Mouse (Mus musculus): Measurements from ENCODE around the gene Ctc1. TPM values are rescaled to one million over a fixed set of nuclear protein-coding genes. Genes with fewer than 3 reads are reported as not detected.
A peak's percentile ranks its signal among the peaks of the same experiment; 100 is the strongest.
"Not testable (repeated sequence)": the region's sequence is repeated elsewhere in the genome, so short reads cannot be mapped to it uniquely, and the experiment has no call there.

The Ctc1 gene
- polyA plus RNA-seq (2016; fragmentation: Nextera tagmentation; extraction: Ambion mirVana): 82.4 and 85.6 TPM in 2 replicates

GRCm38 (mm10) chr11:69015644-69016441, at the start of gene Ctc1:
Gene Ctc1 (plus strand): TSS chr11:69015911.
- peak; percentile 94 for DNase-seq (ENCODE audit: low spot score)
- Histone ChIP-seq H3K27me3 (ENCODE audit: low read depth, poor library complexity, severe bottlenecking) (no peaks in the 10 kb centered on the region), H3K9me3 (replicated peaks) (no peaks in the 10 kb centered on the region), H3K36me3 (peaks cover 12% of the 10 kb centered on the region), H3K4me1 (peaks cover 28% of the 10 kb centered on the region), H3K27ac (replicated peaks) (peak within 1 kb of the TSS; percentile 97), H3K4me3 (peak within 1 kb of the TSS; percentile 70)
- 5% methylated on average over 38 of the region's 38 CpGs for WGBS

GRCm38 (mm10) chr11:68966554-68966953, 49.2 kb upstream of the Ctc1 start:
- no peak overlapping the region for H3K4me3 ChIP-seq
- H3K27ac ChIP-seq (replicated peaks): no peak overlapping the region
- H3K9me3 ChIP-seq (replicated peaks): no peaks in the 10 kb centered on the region
- peaks cover 21% of the 10 kb centered on the region for H3K4me1 ChIP-seq
- H3K27me3 ChIP-seq (ENCODE audit: low read depth, poor library complexity, severe bottlenecking): peaks cover 22% of the 10 kb centered on the region
- no peak for DNase-seq (ENCODE audit: low spot score)
- WGBS: 70% methylated on average over 1 of the region's 1 CpGs
- no peaks in the 10 kb centered on the region for H3K36me3 ChIP-seq

GRCm38 (mm10) chr11:68967337-68968282, 48.1 kb upstream of the Ctc1 start, which contains the start of gene Slc25a35:
Gene Slc25a35 (plus strand): TSS chr11:68968131.
- DNase-seq (ENCODE audit: low spot score): peak; percentile 91
- WGBS: 1% methylated on average over 50 of the region's 50 CpGs
- peak within 1 kb of the TSS; percentile 79 for H3K27ac ChIP-seq (replicated peaks)

GRCm38 (mm10) chr11:68968752-68969151, 47.0 kb upstream of the Ctc1 start:
- H3K36me3 ChIP-seq: no peaks in the 10 kb centered on the region
- H3K4me1 ChIP-seq: peaks cover 37% of the 10 kb centered on the region
- H3K27ac ChIP-seq (replicated peaks): no peak overlapping the region
- peaks cover 22% of the 10 kb centered on the region for H3K27me3 ChIP-seq (ENCODE audit: low read depth, poor library complexity, severe bottlenecking)
- H3K9me3 ChIP-seq (replicated peaks): no peaks in the 10 kb centered on the region
- DNase-seq (ENCODE audit: low spot score): no peak
- 81% methylated on average over 11 of the region's 11 CpGs for WGBS
- H3K4me3 ChIP-seq: peak overlapping the region; percentile 73

More at GRCm38 (mm10) chr11:68967337-68968282, 48.1 kb upstream of the Ctc1 start, which contains the start of gene Slc25a35:
- Histone ChIP-seq H3K9me3 (replicated peaks) (no peaks in the 10 kb centered on the region), H3K4me3 (peak within 1 kb of the TSS; percentile 73), H3K36me3 (no peaks in the 10 kb centered on the region), H3K4me1 (peaks cover 29% of the 10 kb centered on the region), H3K27me3 (ENCODE audit: low read depth, poor library complexity, severe bottlenecking) (peaks cover 22% of the 10 kb centered on the region)

- Histone ChIP-seq H3K27me3 (ENCODE audit: low read depth, poor library complexity, severe bottlenecking) (peaks cover 32% of the 10 kb centered on the region), H3K36me3 (no peaks in the 10 kb centered on the region), H3K9me3 (replicated peaks) (no peaks in the 10 kb centered on the region), H3K27ac (replicated peaks) (no peak overlapping the region), H3K4me3 (no peak overlapping the region), H3K4me1 (peaks cover 43% of the 10 kb centered on the region)
- WGBS: 78% methylated on average over 4 of the region's 4 CpGs
- no peak for DNase-seq (ENCODE audit: low spot score)
Observed at GRCm38 (mm10) chr11:68970232-68970631, 45.5 kb upstream of the Ctc1 start.

GRCm38 (mm10) chr11:68973250-68974058, 42.3 kb upstream of the Ctc1 start:
- WGBS: 0% methylated on average over 38 of the region's 38 CpGs
- peak overlapping the region; percentile 72 for H3K27ac ChIP-seq (replicated peaks)
- H3K36me3 ChIP-seq; H3K9me3 ChIP-seq (replicated peaks): not testable (repeated sequence)
- DNase-seq (ENCODE audit: low spot score): peak; percentile 88
- H3K4me1 ChIP-seq: peaks cover 27% of the 10 kb centered on the region
- H3K27me3 ChIP-seq (ENCODE audit: low read depth, poor library complexity, severe bottlenecking): peaks cover 19% of the 10 kb centered on the region
- peak overlapping the region; percentile 59 for H3K4me3 ChIP-seq

GRCm38 (mm10) chr11:68974059-68974450, 41.7 kb upstream of the Ctc1 start:
- H3K4me3 ChIP-seq: peak overlapping the region; percentile 59
- WGBS: 26% methylated on average over 6 of the region's 6 CpGs
- peak overlapping the region; percentile 72 for H3K27ac ChIP-seq (replicated peaks)
- peaks cover 22% of the 10 kb centered on the region for H3K4me1 ChIP-seq
- no peaks in the 10 kb centered on the region for H3K36me3 ChIP-seq
- no peak for DNase-seq (ENCODE audit: low spot score)
- no peaks in the 10 kb centered on the region for H3K9me3 ChIP-seq (replicated peaks)
- H3K27me3 ChIP-seq (ENCODE audit: low read depth, poor library complexity, severe bottlenecking): peaks cover 13% of the 10 kb centered on the region

- WGBS: 84% methylated on average over 7 of the region's 7 CpGs
- Histone ChIP-seq H3K4me3 (peak within 1 kb of the TSS; percentile 59), H3K36me3 (no peaks in the 10 kb centered on the region), H3K4me1 (peaks cover 22% of the 10 kb centered on the region), H3K27ac (replicated peaks) (peak within 1 kb of the TSS; percentile 72; the same call in 1 of the 2 replicates), H3K27me3 (ENCODE audit: low read depth, poor library complexity, severe bottlenecking) (peaks cover 10% of the 10 kb centered on the region), H3K9me3 (replicated peaks) (no peaks in the 10 kb centered on the region)
- no peak for DNase-seq (ENCODE audit: low spot score)
Observed at GRCm38 (mm10) chr11:68975085-68975484, 40.6 kb upstream of the Ctc1 start, which contains the start of gene Rangrf. Gene Rangrf (minus strand): TSS chr11:68975185.

- no peak for DNase-seq (ENCODE audit: low spot score)
- Histone ChIP-seq H3K27ac (replicated peaks) (no peak overlapping the region), H3K4me3 (no peak overlapping the region), H3K4me1 (peaks cover 22% of the 10 kb centered on the region), H3K36me3 (no peaks in the 10 kb centered on the region), H3K9me3 (replicated peaks) (no peaks in the 10 kb centered on the region), H3K27me3 (ENCODE audit: low read depth, poor library complexity, severe bottlenecking) (peaks cover 10% of the 10 kb centered on the region)
- WGBS: 87% methylated on average over 1 of the region's 1 CpGs
Observed at GRCm38 (mm10) chr11:68975601-68976000, 40.1 kb upstream of the Ctc1 start.

- Histone ChIP-seq H3K36me3 (no peaks in the 10 kb centered on the region), H3K9me3 (replicated peaks) (no peaks in the 10 kb centered on the region), H3K27ac (replicated peaks) (no peak overlapping the region), H3K27me3 (ENCODE audit: low read depth, poor library complexity, severe bottlenecking) (peaks cover 9% of the 10 kb centered on the region), H3K4me1 (0 out of 2 replicates have a peak, but pooled peaks cover under 1% of the 10 kb centered on the region), H3K4me3 (no peak overlapping the region)
- 61% methylated on average over 5 of the region's 5 CpGs for WGBS
- no peak for DNase-seq (ENCODE audit: low spot score)
Observed at GRCm38 (mm10) chr11:68979320-68979733, 36.4 kb upstream of the Ctc1 start.

GRCm38 (mm10) chr11:68980919-68981318, 34.8 kb upstream of the Ctc1 start:
- DNase-seq (ENCODE audit: low spot score): no peak
- WGBS: 72% methylated on average over 3 of the region's 3 CpGs
- no peaks in the 10 kb centered on the region for H3K4me1 ChIP-seq
- H3K27me3 ChIP-seq (ENCODE audit: low read depth, poor library complexity, severe bottlenecking): no peaks in the 10 kb centered on the region
- peaks cover 6% of the 10 kb centered on the region for H3K36me3 ChIP-seq
- no peak overlapping the region for H3K4me3 ChIP-seq
- H3K27ac ChIP-seq (replicated peaks): no peak overlapping the region
- H3K9me3 ChIP-seq (replicated peaks): no peaks in the 10 kb centered on the region

Data from midbrain, embryonic 10.5 days (tissue).